Mouse (Mus musculus) ES-E14 (cell line): ENCODE results near the gene Fxyd7.

Experiments
- CHD2 ChIP-seq: IDR thresholded peaks from 2 replicates; pipeline ENCODE4 v1.6.1; 2014; ENCODE audit warnings: mild to moderate bottlenecking, low read depth, low read length, inconsistent platforms
- MAFK ChIP-seq: IDR thresholded peaks from 2 replicates; pipeline ENCODE4 v1.6.1; 2014; ENCODE audit warnings: mild to moderate bottlenecking, low read depth, low read length, inconsistent platforms; ENCODE audit not compliant: insufficient read depth
- ZC3H11A ChIP-seq: IDR thresholded peaks from 2 replicates; pipeline ENCODE4 v1.6.1; 2012; ENCODE audit warnings: low read depth, mild to moderate bottlenecking, inconsistent platforms, low read length, borderline replicate concordance
- ZNF384 ChIP-seq: IDR thresholded peaks from 2 replicates; pipeline ENCODE4 v1.6.1; 2012; ENCODE audit warnings: low read depth, low read length, inconsistent platforms

- no peak for TF ChIP-seq CHD2
- no peak for TF ChIP-seq MAFK
- no peak for TF ChIP-seq ZC3H11A
- no peak for TF ChIP-seq ZNF384
Measured at GRCm38 (mm10) chr7:31039011-31039410, 12.3 kb downstream of the Fxyd7 start.
